Mouse (Mus musculus) embryo, embryonic 11 days (tissue): ENCODE results near the gene D630045J12Rik.
A peak's percentile ranks its signal among the peaks of the same experiment; 100 is the strongest.

Experiments used
- DNase-seq: peaks from one replicate; pipeline ENCODE4 v3.0.0-alpha.2; 2015

The D630045J12Rik gene

DNA sequence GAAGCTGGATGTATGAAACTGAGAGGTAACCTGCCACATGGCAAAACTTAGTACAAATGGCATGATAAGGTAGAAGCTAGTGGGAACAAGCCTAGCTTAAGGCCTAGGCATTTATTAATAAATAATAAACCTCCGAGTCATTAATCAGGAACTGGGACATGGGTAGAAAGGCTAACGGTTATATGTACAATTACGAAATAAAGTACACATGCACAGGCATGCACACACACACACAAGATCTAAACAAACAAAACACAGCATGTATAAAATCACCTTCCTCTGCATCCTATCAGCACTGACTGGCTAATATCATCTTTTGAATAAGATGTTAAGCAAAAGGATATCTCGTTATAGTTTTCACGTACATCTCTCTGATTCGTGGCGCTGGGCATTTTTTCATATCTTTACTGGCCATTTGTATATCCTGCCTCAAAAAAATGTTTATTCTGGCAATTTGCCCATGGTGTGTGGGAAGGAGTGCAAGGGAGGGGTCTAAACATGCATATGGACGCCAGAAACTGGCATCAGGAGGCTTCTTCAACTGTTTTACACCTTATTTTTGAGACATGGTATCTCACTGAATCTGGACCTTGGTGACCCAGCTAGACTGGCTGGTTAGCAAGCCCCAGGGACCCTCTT lies 67.4 kb downstream of the D630045J12Rik start:
- no peak for DNase-seq

DNA sequence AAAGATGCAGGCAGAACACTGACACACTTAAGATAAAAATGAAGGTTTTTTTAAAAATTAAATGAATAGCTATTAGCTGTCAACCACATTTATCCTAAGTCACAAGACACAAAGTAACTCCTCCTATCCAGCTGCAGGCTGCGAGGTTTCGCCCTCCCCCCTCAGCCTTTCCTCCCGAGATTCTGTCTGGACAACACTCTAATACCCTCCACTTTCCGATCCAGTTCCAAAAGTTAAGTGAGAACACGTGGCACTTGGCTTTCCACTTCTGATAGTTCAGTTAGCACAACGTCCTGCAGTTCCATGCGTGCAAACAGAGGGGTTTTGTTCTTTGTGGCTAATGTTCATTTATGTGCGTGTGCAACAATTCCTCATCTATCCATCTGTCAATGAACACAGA lies 69.0 kb downstream of the D630045J12Rik start:
- DNase-seq, result no peak

DNA sequence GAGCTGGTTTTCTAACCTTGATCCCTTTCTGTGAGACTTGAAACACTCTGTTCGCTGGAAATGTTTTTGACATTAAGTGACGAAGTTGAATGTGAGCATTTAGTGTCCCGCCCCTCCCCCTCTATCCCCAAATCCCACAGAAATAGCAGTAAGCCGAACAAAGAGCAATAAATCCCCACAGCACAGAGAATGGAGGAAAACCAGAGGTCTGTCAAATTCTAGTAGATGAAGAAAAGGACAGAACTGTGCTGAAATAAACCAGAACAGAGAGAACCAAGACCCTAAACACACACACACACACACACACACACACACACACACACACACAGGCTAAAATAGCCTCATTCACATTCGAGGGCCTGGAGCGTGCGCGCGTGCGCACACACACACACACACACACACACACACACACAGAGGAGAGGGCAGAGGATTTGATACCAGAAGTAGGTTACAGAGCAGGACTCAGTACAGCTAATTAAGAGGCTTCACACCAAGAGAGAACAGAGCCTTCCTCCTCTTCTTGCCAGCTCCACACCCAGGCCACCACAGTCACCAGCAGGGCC lies 72.0 kb downstream of the D630045J12Rik start:
- no peak for DNase-seq

DNA sequence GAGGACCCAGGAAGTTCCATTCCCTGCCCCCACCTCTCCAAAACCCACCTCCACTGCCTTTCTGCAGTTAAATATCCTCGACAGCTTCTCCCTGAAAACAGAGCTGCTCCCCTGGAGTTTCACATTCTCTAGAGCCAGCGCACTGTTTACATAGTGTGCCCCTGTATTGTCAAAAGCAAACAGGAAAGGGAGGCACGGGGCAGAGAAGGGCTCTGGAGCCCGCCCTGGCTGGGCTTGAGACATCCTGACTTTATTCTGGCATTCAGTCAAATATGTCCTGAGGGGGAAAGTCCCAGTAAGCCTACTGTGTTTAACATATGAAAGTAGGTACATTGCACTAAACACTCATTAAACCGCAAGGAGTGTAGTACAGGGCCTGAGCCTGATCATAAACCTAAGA lies 73.1 kb downstream of the D630045J12Rik start:
- no peak for DNase-seq

DNA sequence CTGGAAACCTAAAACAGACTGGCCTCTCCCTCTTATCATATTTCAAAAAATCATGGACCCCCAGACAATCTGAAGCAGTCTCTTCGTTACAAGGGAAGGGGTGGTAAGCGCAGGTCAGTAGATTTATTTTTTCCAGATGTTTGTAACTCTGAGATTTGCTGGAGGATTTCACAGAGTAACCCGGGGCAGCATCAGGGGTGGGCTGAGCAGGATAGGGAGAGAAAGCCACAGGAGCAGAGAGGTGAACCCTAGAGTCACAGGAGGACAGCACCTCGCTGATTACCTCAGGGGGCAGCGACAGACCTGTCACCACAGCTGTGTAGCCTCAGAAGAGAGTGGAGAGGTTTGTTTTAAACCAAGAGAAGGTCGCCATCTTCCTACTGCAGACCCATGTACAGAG lies 88.4 kb downstream of the D630045J12Rik start:
- peak; percentile 54 for DNase-seq

DNA sequence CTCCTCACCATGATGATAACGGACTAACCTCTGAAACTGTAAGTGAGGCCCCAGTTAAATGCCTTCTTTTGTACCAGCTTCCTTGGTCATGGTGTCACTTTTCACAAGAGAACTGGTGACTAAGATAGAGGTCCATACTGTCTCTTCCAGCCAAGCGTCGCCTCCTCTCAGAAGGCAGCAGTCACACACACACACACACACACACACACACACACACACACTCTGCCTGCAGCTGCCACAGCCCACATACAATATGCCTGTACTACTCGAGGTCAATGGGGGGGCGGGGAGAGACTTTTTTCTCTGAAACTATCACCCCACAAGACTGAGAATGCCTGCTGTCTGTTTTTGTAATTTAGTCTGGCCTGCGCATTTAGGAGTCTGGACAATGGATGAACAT lies 89.1 kb downstream of the D630045J12Rik start:
- DNase-seq, result no peak

DNA sequence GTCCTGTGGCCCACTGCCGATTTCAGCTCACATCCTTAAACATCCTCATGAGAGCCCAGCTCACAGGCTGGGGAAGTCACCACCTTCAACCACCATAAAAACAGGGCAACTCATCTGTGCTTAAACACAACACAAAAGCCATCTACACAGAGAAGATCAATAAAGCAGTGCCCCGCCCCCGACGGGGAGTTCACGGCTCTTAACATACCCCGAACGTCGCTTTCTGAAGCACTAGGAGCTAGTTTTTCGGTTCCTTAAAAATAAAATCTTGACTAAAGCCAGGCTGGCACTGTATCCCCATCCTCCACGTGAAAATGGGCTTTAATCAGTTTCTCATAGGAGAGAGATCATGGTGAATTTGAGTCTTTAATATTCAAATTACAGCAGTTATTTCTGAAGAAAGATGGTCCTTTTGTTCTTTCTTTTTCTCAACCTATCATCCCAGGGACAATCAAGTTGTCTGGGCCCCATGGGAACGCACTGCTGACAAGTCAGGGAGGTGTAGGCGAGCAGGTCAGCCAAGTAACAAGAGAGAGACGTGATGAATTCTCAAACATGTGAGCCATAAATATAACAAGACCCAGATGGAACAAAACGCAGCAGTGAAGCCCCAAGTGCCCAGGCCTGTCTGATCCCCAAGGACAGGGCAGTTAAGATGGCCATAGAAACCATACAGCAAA lies 90.8 kb downstream of the D630045J12Rik start:
- DNase-seq, result no peak

DNA sequence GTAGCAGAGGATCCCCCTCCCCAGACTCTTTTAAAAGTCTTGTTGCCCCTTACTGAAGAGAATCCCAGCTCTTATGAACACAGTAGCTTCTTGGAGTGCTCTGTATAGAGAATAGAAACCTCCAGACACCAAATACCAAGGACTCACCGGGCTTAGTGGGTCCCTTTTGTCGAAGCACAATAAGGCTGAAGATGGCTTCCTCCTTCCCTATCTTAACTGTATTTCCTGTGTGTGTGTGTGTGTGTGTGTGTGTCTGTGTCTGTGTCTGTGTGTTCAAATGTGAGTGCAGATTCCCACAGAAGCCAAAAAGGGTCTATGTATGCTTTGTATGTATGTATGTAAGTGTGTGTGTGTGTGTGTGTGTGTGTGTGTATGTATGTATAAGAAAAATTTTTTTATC lies 93.3 kb downstream of the D630045J12Rik start:
- DNase-seq, result no peak

DNA sequence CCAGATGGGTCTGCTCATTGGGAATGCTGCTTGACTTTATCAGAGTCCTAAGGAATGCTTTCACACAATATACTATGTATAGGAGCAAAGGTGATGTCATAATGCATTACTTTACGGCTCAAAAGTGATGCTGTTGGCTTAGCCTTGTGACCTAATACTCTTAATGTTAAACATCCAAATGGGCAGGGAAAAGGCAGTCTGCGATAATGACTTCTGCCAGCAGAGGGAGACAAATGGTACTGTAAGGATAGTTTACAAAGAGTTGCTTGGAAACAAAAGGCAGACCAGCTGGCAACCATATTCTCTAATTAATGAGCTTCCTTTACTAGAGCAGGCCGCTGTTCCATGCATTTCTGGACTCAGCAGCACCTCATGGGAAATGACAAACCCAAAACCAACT lies 93.7 kb downstream of the D630045J12Rik start:
- peak; percentile 89 for DNase-seq

DNA sequence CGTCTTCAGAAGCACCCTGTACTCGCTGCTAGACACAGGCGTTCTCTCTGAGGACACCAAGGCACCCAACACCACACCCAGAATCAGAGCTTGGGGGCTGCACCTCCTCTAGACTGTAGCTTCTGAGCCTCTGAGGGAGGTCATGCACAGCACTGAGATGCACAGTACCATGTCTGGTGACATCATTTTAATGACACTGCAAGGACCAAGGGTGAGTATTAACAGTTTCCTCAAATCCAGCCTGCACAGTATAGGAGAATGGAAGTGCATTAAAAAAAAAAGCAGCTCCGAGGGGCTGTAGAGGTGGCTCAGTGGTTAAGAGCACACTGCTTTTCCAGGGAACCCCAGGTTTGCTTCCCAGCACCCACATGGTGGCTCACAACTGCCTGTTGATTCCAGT lies 94.2 kb downstream of the D630045J12Rik start:
- no peak for DNase-seq

DNA sequence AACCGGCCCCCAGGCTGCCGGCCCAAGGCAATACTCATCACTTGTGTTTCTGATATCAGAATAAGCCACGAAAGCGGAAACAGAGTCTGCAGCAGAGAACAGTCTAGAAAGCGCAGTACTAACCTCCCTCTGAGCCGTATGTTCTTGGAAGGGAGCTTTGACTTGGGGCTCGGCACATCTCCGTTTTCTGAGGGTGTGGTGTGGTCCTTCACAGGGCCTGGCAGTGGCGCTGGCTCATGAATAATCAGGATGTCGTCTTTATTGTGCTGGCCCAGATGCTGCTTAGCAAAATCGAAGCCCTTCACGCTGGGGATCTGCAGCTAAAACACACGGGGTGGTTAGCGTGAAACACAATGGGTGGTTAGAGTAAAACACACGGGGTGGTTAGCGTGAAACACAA lies 95.9 kb downstream of the D630045J12Rik start:
- DNase-seq, result no peak

DNA sequence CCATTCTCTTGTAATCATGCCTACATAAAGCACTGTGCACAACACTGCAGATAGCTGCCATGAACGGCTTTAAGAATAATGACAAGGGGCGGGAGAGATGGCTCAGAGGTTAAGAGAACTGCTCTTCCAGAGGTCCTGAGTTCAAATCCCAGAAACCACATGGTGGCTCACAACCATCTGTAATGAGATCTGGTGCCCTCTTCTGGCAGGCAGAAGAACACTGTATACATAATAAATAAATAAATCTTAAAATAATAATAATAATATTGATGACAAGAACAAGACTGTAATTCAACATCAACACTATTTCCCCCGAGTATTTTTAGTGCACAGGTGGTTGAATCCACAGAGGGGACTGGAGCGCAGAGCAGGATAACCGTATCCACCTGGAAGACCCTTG lies 97.6 kb downstream of the D630045J12Rik start:
- DNase-seq, result no peak

DNA sequence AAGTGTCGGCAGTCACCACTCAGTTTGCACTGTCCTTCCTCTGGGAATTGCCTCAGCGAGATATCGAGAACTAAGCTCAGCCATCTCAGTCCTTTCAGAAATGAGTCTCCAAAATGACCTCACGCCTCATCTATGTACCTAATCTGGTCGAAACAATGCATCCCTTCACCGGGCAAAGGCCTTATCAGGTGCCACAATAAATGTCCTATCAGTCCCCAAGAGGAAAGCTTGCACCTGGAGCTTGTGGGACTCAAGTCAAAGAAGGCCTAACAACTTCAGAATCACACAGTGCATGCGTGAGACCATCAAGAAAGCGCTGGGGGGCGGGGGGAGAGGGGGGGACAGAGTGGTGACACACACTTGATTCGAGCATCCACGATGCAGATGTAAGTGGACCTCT lies 101.5 kb downstream of the D630045J12Rik start:
- DNase-seq, result no peak

DNA sequence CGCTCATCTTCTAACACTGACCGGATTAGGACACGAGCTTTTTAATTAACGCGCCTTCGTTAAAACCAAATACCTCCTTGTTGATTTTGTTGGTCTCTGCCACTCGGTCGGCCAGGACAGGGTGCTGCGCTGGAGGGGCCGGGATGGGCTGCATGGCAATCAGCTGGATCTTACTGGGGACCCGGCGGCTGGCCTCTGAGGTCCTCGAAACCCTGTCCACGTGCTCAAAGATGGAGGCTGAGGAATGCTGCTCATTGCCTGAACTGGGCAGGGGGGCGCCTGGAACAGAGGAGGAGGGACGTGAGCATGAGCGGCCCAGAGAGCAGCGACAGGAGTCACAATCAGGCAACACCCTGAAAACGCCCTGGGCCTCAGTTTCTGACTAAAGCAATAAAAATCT lies 104.3 kb downstream of the D630045J12Rik start:
- DNase-seq, result no peak

DNA sequence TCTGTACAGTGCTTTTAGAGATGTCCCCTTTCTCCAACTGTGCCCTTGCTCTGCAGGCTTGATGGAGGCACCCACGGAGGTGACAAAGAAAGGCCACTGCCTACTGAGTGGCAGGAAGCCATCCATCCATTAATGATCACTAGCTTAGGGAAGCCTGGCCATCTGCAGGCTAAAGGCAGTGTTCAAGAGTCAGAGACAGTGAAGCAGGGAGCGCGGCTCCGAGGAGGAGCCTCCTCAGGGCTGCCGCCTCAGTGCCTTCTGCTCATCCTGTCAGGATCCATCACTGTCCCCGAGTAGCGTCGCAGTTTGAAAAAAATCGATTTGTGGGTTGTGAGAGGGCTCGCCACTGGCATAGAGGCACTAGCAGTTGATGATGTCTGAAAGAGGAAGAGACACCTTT lies 105.2 kb downstream of the D630045J12Rik start:
- DNase-seq, result no peak

DNA sequence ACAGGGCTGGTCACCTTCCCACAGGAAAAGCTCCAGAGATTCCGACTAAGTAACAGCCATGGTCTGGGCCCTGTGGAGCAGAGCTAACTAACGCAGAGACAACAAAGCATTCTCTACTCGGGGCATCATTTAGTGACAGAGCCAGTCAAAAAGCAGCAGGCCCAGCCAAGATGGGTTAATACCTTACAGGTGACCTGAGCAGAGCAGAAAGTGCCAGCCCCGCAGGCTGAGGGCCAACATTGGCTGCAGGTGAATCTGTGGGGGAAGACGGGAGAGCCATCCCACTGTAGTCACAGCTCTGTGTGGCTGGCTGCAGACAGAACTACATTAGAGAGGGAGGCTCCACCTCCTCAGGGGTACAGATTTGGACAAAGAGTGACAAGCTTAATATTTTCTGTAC lies 106.5 kb downstream of the D630045J12Rik start:
- DNase-seq, result no peak

DNA sequence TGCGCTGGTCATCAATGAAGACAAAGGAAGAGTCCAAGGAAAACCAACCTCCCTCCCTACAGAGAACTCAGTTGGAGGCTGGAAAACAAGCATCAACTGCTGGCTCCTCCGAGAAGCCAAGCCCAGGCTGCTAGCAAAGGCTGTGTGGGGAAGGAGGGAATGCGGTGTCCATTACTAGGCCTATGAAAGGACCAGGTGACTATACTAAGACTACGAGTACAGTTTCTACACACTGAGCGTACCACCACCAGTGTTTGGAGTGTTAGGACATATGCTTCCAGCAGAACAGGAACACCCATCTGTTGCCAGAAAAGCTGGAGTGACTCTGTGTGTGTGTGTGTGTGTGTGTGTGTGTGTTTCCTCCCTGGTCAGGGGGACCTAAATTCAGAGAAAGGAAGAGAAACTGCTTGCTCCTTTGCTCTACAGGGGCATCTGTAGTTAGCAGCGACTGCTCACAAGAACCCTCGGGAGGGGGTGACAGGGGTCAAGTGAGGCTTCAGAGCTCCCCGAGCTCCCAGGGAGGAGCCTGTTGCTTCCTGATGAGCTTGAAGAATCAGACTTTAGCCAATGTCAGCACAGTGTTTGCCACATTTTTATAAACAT lies 108.2 kb downstream of the D630045J12Rik start:
- DNase-seq, result no peak

DNA sequence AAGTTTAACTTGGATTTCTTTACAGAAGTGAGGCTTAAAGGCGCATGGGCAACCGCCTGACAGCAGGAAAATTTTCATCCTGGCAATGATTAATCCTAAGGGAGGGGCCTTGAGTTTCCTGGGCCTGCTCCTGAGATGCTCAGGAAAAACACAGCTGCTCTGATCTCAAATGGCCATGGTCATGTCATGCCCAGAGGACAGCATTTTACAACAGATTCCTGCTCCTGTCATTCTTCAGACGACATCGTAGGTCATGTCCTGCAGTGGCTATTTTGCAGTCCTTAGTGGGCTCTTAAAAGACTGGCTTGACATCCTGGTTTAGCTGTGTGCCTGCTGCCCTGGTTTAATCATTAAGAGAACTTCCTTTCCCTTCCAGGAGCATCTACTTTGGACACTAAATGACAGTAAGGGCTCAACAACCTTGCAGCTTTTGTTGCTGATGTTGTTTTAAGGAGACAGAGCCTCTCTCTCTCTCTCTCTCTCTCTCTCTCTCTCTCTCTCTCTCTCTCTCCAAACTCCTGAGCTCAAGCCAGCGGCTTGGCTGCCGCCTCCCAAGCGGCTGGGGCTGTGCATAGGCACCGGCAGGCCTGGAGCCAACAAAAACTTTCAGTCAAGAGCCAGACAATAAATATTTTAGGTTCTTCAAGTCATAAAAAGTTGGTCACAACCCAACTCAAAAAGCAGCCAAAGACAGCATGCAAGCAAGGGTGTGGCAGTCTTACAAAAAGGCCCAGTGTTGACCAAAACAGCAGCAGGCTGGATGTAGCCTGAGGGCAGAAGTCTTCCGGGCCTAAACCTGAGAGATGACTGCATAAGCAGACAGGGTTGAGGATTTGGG lies 109.4 kb downstream of the D630045J12Rik start:
- no peak for DNase-seq

DNA sequence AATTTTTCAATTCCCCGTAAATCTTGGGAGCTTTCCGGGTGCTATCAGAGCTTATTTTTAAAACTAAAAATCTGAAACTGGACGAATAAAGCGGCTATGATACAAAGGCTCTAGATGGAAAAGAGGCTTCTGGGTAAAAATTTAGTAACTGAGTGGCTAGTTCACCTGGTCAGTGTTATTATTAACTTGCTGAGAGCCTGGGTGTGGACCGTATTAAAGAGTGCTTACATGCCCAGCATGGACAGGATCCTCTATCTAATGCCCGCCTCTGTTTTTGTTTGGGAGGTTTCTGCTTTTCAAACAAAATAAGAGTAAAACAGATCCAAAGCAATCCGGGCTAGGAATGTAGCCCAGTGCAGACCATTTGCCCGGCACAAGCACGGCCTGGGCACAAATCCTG lies 113.4 kb downstream of the D630045J12Rik start:
- DNase-seq, result no peak

DNA sequence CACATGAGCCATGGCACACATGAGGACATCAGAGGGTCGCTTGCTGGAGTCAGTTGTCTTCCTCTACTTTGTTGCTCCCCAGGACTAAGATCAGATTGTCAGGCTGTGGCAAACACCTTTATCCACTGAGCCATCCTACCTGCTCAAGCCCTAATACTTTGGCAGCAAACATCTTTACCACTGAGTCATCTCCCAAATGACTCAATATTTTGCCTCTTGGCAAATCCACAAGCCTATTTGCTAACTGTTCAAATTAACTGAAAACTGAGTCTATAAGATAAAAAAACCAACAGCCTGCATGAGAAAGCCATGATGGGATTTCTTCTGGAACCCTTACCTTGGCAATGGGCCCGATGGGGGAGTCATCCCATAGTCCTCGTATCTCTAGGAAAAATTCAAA lies 114.7 kb downstream of the D630045J12Rik start:
- DNase-seq, result no peak

DNA sequence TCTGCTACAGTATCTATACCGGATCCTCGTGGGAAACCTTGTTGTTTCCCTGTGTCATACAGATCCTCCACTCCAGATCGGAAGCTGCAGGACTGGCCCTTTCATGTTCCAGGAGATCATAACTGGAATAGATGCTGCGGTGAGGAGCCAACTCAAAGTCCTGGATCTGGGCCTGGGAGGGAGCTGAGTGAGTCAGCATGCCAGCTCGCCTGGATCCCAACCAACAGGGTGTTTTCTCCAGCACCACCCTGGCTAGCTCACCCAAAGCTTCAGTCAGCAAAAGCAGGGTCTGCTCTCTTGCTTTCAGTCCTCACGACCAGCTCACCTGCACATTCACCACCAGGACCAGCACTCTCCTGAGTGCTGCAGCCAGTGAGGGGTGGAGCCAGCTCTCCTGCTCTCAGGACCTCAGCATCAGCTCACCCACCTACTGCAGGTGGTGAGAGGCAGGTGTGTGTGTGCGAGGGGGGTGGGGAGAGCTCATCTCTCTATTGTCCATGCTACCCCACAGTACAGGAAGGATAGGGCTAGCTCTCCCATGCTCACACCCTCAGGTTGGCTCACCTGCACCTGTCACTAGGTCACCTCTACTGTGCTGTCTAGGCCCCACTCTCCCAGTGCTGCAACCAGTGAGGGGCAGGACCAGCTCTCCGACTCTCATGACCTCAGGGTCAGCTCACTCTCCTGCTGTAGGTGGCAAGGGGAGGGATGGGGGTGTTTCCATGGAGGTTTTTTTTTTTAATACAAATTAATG lies 118.8 kb downstream of the D630045J12Rik start:
- no peak for DNase-seq

DNA sequence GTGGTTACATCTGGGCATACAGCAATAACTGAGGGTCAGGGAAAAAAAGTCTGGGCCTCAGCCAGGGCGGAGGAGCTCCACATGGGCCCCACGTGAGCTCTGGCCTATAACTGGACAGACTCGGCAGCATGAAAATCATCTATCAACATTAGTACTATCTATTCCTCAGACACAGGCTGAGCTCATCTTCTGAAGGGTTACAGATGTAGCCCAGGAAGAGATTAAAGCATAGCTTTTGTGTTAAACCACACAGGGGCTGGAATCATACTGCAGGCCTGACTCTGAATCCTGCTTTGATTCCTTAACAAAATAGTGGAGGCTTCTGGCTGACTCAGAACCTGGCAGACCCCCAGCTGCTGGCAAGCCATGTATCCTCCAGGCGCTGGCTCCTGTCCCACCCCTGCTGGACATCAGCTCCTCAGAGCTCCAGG lies 122.0 kb downstream of the D630045J12Rik start:
- DNase-seq, result no peak
